Mouse (Mus musculus) heart, embryonic 15.5 days (tissue): Measurements from ENCODE around the gene Twnk. TPM values are rescaled to one million over a fixed set of nuclear protein-coding genes. Genes with fewer than 3 reads are reported as not detected.
A peak's percentile ranks its signal among the peaks of the same experiment; 100 is the strongest.
"Not testable (repeated sequence)": the region's sequence is repeated elsewhere in the genome, so short reads cannot be mapped to it uniquely, and the experiment has no call there.

Experiments used
- ATAC-seq: fragments of 200-750 bp; cut with Nextera tagmentation; replicated peaks from 2 replicates; pipeline ENCODE4 v1.8.0; 2017; ENCODE audit warnings: low read depth, moderate TSS enrichment; ENCODE audit not compliant: insufficient number of reproducible peaks, insufficient read depth, low FRiP score
- H3K27ac ChIP-seq: fragments of 300-500 bp; sonication (generic); 2 replicates; pipeline ENCODE4 v1.5.1; 2015; ENCODE audit warnings: mild to moderate bottlenecking, inconsistent platforms
- H3K27me3 ChIP-seq: fragments of 300-500 bp; sonication (generic); 2 replicates; pipeline ENCODE4 v1.6.1; 2015; ENCODE audit warnings: inconsistent platforms
- H3K36me3 ChIP-seq: fragments of 300-500 bp; sonication (generic); 2 replicates; pipeline ENCODE4 v1.6.1; 2015; ENCODE audit warnings: mild to moderate bottlenecking, inconsistent platforms
- H3K4me1 ChIP-seq: fragments of 300-500 bp; sonication (generic); replicated peaks from 2 replicates; pipeline ENCODE4 v1.6.1; 2015; ENCODE audit warnings: inconsistent platforms
- H3K4me2 ChIP-seq: fragments of 300-500 bp; sonication (generic); 2 replicates; pipeline ENCODE4 v1.6.1; 2015; ENCODE audit warnings: inconsistent platforms, mild to moderate bottlenecking, moderate library complexity
- H3K4me3 ChIP-seq: fragments of 300-500 bp; sonication (generic); 2 replicates; pipeline ENCODE4 v1.5.1; 2015; ENCODE audit warnings: mild to moderate bottlenecking, inconsistent platforms
- H3K9ac ChIP-seq: fragments of 300-500 bp; sonication (generic); 2 replicates; pipeline ENCODE4 v1.6.1; 2015; ENCODE audit warnings: mild to moderate bottlenecking, inconsistent platforms
- H3K9me3 ChIP-seq: fragments of 300-500 bp; sonication (generic); replicated peaks from 2 replicates; pipeline ENCODE4 v1.6.1; 2016; ENCODE audit warnings: inconsistent platforms
- WGBS: fragments of 180-500 bp; shearing (Covaris S2); methylation state at CpG from one replicate; pipeline ENCODE4 v1.1.7; 2015; ENCODE audit warnings: mixed read lengths; 5-methylcytosine and 5-hydroxymethylcytosine counted together
- polyA plus RNA-seq: library from polyadenylated mRNA; unstranded; fragments of >200 nt; fragmentation: Nextera tagmentation; extraction: Ambion mirVana; gene quantifications from 2 replicates; pipeline ENCODE4 v1.2.1, GENCODE M21; 2015

The Twnk gene
- polyA plus RNA-seq, 1 experiment from 2014 or later: 19.4 TPM

DNA sequence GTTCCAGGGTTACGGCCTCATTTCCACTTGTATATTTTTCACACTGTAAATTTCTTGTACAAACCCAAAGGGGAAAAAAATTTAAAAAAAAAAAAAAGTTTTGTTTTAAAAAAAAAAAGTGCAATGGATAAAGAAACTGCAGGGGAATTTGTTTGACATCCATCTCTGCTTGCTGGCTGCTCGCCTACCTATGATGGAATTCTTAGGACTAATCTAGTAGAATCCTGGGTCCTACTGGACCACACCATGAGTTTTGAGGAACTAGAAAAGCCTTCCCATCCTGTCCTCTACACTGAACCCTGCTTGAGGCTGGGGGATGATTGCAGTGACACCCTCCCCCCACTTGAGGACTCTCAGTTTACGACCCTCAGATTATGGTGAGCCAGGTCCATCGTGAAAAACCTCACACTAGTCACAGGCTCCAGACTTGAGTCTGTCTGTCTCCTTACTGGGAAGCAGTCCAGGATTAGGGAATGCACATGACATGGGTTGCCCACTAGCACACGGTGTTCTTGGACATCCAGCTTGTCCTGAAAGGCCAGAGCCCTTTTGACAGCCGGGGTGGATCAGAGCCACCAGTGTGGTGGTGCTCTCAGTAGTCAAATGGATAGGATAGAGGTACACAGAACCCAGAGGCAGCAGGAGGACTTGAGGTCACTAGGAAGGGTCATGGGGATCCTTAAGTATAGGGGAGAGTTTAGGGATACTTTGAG lies 21.7 kb downstream of the Twnk start:
- peaks cover 36% of the 10 kb centered on the region for H3K4me1 ChIP-seq
- H3K36me3 ChIP-seq: peaks cover 55% of the 10 kb centered on the region
- H3K27ac ChIP-seq: 0 out of 2 replicates have a peak overlapping the region, but pooled peaks have one; percentile 27
- H3K9me3 ChIP-seq: no peaks in the 10 kb centered on the region
- no peaks in the 10 kb centered on the region for H3K27me3 ChIP-seq
- no peak overlapping the region for H3K9ac ChIP-seq
- 64% methylated on average over 6 of the region's 6 CpGs for WGBS
- H3K4me2 ChIP-seq: no peak overlapping the region
- H3K4me3 ChIP-seq: no peak overlapping the region
- no peak for ATAC-seq

DNA sequence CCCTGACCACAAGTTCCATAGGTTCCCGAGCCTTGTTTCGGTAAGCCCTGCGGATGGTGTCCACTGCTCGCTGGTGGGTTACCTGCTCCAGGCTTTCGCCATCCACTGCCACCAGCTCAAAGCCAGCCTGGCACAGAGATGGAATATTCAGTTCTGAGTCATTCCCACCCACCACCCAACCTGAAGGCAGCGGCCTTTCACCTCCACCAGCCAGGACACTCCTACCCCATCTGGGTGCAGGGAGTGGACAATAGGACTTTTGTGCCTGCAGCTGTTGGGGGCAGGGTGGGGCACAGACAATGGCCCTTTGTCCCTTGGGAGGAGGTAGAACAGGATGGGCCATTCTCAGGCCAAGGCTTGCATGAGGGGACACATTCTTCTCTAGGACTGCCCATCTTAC lies 22.4 kb downstream of the Twnk start:
- peaks cover 43% of the 10 kb centered on the region for H3K4me1 ChIP-seq
- H3K27me3 ChIP-seq: no peaks in the 10 kb centered on the region
- ATAC-seq: no peak
- H3K9ac ChIP-seq: no peak overlapping the region
- no peaks in the 10 kb centered on the region for H3K9me3 ChIP-seq
- no peak overlapping the region for H3K27ac ChIP-seq
- H3K4me2 ChIP-seq: no peak overlapping the region
- no peak overlapping the region for H3K4me3 ChIP-seq
- WGBS: 87% methylated on average over 6 of the region's 6 CpGs
- peaks cover 47% of the 10 kb centered on the region for H3K36me3 ChIP-seq

DNA sequence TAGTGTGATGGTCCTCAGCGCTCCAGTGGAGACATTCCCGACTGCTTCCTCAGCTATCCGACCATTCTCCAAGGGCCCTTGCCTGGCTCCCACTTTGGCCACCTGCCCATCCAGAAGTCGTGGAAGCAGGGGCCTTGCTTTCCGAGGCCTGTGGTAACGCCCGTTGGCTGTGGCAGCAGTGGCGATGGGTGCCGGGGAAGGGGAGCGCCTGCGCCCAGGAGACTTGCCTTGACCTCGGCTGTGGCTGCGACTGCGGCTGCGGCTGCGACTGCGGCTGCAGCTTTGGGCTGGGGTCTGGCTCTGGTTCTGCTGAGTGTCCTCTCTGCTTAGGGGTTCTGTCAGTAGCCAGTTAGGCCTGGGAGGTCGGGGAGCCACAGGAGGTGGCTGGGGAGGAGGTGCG lies 23.3 kb downstream of the Twnk start:
- Histone ChIP-seq H3K4me1 (peaks cover 43% of the 10 kb centered on the region), H3K9me3 (no peaks in the 10 kb centered on the region), H3K4me2 (no peak overlapping the region), H3K4me3 (no peak overlapping the region), H3K27me3 (no peaks in the 10 kb centered on the region), H3K36me3 (peaks cover 44% of the 10 kb centered on the region), H3K27ac (no peak overlapping the region), H3K9ac (no peak overlapping the region)
- WGBS: 51% methylated on average over 19 of the region's 19 CpGs
- no peak for ATAC-seq

DNA sequence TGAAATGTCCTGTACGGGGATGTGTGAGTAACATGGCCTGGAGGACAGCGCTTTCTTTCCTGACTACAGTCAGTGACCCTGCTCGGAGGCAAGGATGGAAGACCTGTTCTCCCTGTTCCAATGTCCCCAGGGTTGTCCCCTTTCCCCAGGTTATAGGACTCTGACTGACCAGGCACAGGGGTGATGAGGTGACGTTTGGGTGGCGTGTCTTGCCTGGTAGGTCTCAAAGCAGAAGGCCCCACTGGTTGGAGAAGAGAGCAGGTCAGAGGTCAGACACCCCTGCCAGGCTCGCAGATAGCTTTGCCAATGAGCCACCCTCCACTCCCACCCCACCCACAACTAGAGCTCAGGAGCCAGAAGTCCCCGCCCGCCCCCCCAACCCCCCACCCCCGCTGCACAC lies 24.1 kb downstream of the Twnk start:
- H3K27ac ChIP-seq: no peak overlapping the region
- no peaks in the 10 kb centered on the region for H3K9me3 ChIP-seq
- ATAC-seq: no peak
- no peak overlapping the region for H3K4me2 ChIP-seq
- no peaks in the 10 kb centered on the region for H3K27me3 ChIP-seq
- no peak overlapping the region for H3K4me3 ChIP-seq
- H3K9ac ChIP-seq: no peak overlapping the region
- H3K36me3 ChIP-seq: peaks cover 37% of the 10 kb centered on the region
- peaks cover 39% of the 10 kb centered on the region for H3K4me1 ChIP-seq
- WGBS: 59% methylated on average over 9 of the region's 9 CpGs

DNA sequence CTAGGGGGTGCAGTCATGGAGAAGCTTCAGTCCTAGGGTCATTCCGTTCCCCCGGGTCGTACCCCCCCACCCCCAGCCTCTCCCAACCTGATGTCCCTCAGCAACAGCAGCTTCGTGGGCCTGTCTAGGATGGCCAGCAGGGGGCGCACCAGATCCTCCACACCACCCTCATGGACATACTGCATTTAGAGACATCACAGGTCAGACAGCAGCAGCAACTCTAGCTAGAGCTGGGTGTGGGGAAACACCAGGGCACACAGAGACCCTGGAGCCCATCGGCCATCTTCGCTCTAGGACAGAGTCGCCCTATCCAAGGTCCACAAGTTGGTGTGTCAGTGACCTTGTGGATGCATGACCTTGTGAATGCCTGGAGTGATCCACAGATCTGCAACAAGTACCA lies 24.6 kb downstream of the Twnk start:
- ATAC-seq: peak; percentile 14; the same call in 1 of the 2 replicates
- WGBS: 34% methylated on average over 8 of the region's 8 CpGs

DNA sequence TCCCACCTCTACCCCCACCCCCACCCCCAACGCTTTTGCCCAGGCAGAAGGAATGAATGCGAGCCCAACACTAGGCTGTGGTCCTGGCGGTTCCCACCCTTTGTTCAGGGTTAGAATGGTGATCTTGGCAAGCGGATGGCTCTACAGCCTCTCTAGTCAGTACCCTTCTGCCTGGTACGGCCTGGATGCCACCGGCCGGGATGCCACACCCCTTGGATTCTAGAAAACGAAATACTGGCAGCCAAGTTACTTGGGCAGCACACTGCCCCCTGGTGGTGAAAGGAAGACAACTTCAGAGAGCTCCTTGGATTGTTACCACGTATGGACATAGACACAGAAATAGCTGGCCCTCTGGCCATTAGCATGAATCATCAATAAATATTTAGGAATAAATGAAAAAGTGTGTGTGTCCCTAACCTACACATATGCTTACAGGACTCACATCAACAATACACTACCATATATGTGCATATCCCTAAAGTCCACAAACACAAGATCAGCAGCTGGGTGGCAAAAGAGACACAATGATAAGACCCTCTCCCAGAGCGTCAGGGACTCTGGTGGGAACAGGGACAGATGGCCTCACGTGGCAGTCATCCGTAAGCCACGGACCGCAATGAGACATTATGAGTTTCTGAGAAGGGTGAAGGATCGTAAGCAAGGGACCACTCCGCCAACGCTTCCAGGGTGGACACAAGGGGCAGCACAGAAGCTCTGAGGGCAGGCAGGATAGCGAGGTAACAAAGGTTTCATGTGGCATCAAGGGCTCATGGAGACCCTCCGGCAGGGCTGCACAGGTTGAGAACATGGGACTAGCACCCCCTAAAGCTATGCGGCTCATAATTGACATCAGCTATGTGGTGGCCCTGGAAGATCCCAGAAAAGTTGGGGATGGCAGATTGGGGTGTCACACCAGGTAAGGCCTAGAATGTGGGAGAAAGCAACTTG lies 25.6 kb downstream of the Twnk start:
- peak overlapping the region; percentile 16 for H3K4me3 ChIP-seq
- H3K9ac ChIP-seq: no peak overlapping the region
- H3K4me2 ChIP-seq: peak overlapping the region; percentile 57
- 36% methylated on average over 20 of the region's 20 CpGs for WGBS
- peak; percentile 40 for ATAC-seq
- H3K9me3 ChIP-seq: no peaks in the 10 kb centered on the region
- peaks cover 4% of the 10 kb centered on the region; the same call in 1 of the 2 replicates for H3K27me3 ChIP-seq
- H3K4me1 ChIP-seq: peaks cover 39% of the 10 kb centered on the region
- peak overlapping the region; percentile 35 for H3K27ac ChIP-seq
- peaks cover 24% of the 10 kb centered on the region for H3K36me3 ChIP-seq

More for the DNA sequence above, 24.6 kb downstream of the Twnk start:
- no peak overlapping the region for H3K4me3 ChIP-seq
- peak overlapping the region; percentile 35 for H3K27ac ChIP-seq
- no peaks in the 10 kb centered on the region for H3K27me3 ChIP-seq
- no peaks in the 10 kb centered on the region for H3K9me3 ChIP-seq
- peak overlapping the region; percentile 57 for H3K4me2 ChIP-seq
- H3K36me3 ChIP-seq: peaks cover 33% of the 10 kb centered on the region
- H3K9ac ChIP-seq: no peak overlapping the region
- H3K4me1 ChIP-seq: peaks cover 39% of the 10 kb centered on the region

DNA sequence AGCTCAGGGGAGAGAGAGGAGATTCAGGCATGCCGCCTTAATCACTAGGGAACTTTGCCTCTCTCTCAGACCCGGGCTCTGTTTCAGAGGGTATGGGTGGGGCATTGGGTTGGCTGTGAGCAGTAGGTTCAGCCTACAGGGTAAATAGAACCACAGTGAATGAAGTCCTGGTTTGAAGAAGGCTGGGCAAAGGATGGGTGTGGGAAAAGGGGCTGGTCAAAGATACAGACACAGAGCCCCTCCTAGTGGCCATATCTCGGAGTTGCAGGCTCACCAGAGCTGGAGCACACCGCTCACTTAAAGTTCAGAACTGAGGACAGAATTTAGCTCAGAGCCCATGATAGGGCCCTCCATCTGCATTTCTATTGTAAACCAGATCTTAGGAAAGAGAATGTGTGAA lies 26.3 kb downstream of the Twnk start:
- H3K4me1 ChIP-seq: peaks cover 37% of the 10 kb centered on the region
- H3K4me2 ChIP-seq: no peak overlapping the region
- ATAC-seq: peak; percentile 35; the same call in 1 of the 2 replicates
- H3K27me3 ChIP-seq: peaks cover 11% of the 10 kb centered on the region
- peaks cover 16% of the 10 kb centered on the region for H3K36me3 ChIP-seq
- no peak overlapping the region for H3K27ac ChIP-seq
- no peaks in the 10 kb centered on the region for H3K9me3 ChIP-seq
- no peak overlapping the region for H3K4me3 ChIP-seq
- 15% methylated on average over 4 of the region's 4 CpGs for WGBS
- no peak overlapping the region for H3K9ac ChIP-seq

DNA sequence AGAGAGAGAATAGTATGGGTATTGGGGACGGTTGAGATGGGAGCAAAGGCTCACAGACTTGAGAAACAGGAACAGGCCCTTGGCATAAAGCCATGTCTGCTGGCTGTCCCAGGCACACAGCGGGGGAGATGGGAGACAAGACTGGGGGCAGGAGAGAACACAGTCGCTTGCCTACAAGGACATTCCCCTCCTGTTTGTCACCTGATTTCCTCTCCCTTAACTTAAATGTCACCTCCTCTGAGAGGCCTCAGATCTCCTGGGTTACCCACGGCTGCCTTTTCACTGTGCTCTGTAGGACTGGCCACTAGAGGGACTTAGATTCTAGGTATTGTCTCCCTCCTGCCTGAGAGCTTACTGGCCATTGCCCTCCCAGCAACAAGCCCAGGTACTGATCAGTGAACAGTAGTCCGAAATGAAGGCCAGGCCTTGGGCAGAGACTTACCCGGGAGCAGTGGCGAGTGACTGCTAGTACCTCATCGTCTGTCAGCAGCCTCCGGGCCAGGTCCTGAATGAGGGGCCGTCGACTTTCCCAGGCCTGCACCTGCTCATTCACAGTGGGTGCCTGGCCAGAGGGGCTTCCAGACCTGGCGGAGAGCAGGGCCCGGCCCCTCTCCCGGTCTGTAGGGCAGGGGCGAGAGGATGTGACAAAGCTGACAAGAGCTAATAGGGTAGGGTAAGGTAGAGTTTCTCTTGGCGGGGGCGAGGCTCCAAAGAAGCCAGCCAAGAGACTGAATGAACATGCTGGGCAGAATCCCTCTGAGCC lies 27.3 kb downstream of the Twnk start:
- Histone ChIP-seq H3K4me2 (0 out of 2 replicates have a peak overlapping the region, but pooled peaks have one; percentile 15), H3K36me3 (peaks cover 7% of the 10 kb centered on the region), H3K9me3 (no peaks in the 10 kb centered on the region), H3K4me1 (peaks cover 32% of the 10 kb centered on the region), H3K27me3 (peaks cover 17% of the 10 kb centered on the region), H3K27ac (peak overlapping the region; percentile 54), H3K9ac (0 out of 2 replicates have a peak overlapping the region, but pooled peaks have one; percentile 28), H3K4me3 (no peak overlapping the region)
- ATAC-seq: no peak
- WGBS: 47% methylated on average over 17 of the region's 17 CpGs

DNA sequence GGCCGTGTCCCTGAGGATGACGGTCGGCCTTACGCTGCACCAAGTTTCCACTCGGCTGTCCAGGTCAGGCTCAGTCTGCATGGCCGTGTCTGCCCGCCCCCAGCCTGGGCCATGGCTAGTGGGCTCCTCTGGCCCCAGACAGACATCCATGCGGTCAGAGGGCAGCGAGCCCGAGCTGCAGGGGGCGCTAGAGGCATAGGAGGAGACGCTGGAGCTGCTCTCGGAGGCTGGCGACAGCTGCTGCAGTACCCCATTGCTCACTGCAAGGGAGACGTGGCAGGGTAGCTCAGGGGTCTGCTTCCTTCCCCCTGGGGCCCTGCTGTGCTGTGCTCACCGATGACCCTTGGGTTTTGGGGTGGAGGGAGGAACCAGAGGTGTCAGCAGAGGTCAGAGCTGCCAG lies 31.4 kb downstream of the Twnk start:
- Histone ChIP-seq H3K9me3 (no peaks in the 10 kb centered on the region), H3K27ac (no peak overlapping the region), H3K4me1 (peaks cover 13% of the 10 kb centered on the region), H3K4me2 (no peak overlapping the region), H3K4me3 (no peak overlapping the region), H3K27me3 (peaks cover 52% of the 10 kb centered on the region), H3K9ac (no peak overlapping the region), H3K36me3 (no peaks in the 10 kb centered on the region)
- 27% methylated on average over 16 of the region's 16 CpGs for WGBS
- no peak for ATAC-seq

DNA sequence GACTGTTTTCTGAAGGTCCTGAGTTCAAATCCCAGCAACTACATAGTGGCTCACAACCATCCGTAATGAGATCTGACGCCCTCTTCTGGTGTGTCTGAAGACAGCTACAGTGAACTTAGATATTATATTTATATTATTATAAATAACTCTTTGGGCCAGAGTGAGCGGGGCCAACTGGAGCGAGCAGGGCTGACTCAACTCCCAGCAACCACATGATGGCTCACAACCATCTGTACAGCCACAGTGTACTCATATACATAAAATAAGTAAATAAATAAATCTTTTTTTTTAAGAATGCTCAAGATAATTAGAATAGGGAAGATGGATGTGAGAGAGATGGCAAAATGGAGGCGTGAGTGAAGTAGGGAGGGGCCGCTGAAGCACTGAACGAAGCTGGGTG lies 32.7 kb downstream of the Twnk start:
- not testable (repeated sequence) for H3K4me3 ChIP-seq, ATAC-seq, H3K9me3 ChIP-seq, H3K27ac ChIP-seq, H3K4me2 ChIP-seq, H3K9ac ChIP-seq, H3K4me1 ChIP-seq, H3K36me3 ChIP-seq
- H3K27me3 ChIP-seq: peaks cover 64% of the 10 kb centered on the region
- 83% methylated on average over 7 of the region's 7 CpGs for WGBS

DNA sequence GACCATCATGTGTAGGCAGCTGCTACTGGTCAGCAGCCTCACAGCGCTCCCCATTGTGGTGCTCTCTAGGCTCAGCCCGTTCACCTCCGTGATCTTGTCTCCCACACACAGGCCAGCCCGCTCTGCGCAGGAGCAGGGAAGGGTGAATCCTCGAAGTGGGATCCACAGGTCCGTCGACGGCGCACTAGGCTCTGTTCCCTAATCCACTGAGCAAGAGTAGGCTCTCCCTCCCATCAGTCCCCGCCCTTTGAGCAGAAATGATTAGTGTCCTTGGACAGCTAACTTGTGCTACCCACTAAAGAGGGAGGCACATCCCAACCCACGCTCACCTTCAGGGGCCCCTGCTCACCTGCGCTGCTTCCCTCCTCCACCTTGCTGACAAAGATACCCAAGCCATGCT lies 34.8 kb downstream of the Twnk start:
- WGBS: 51% methylated on average over 13 of the region's 13 CpGs
- no peaks in the 10 kb centered on the region for H3K9me3 ChIP-seq
- no peak overlapping the region for H3K27ac ChIP-seq
- H3K36me3 ChIP-seq: no peaks in the 10 kb centered on the region
- H3K4me1 ChIP-seq: no peaks in the 10 kb centered on the region
- no peak overlapping the region for H3K4me3 ChIP-seq
- H3K4me2 ChIP-seq: no peak overlapping the region
- no peak overlapping the region for H3K9ac ChIP-seq
- ATAC-seq: no peak
- H3K27me3 ChIP-seq: peaks cover 84% of the 10 kb centered on the region
